Mouse (Mus musculus) ES-E14 (cell line): ENCODE data around the gene Oas1c. TPM values are rescaled to one million over a fixed set of nuclear protein-coding genes. Genes with fewer than 3 reads are reported as not detected.

ENCODE experiments used
- DNase-seq: peaks from one replicate; pipeline ENCODE4 v3.0.0-alpha.2; 2013; ENCODE audit warnings: low read depth, low spot score
- H3K27ac ChIP-seq: 2 replicates; pipeline ENCODE4 v1.5.1; 2012; ENCODE audit warnings: low read depth, mild to moderate bottlenecking, low read length, moderate library complexity, mixed read lengths; ENCODE audit not compliant: poor library complexity, insufficient read depth, severe bottlenecking
- H3K36me3 ChIP-seq: 2 replicates; pipeline ENCODE4 v1.6.1; 2012; ENCODE audit warnings: mild to moderate bottlenecking, low read length, moderate library complexity, mixed read lengths; ENCODE audit not compliant: control insufficient read depth, poor library complexity, insufficient read depth, severe bottlenecking
- H3K4me1 ChIP-seq, 2 experiments: fragments of 150-350 bp in 1 of 2; sonication (generic) in 1 of 2; 2 replicates each; pipeline ENCODE4 v1.6.1; 2012; ENCODE audit warnings: low read length in 2 of 2, mild to moderate bottlenecking in 1 of 2, mixed read lengths in 1 of 2; ENCODE audit not compliant: control insufficient read depth in 2 of 2, insufficient read depth in 2 of 2, poor library complexity in 1 of 2
- H3K4me3 ChIP-seq, 2 experiments: fragments of 150-350 bp in 1 of 2; sonication (generic) in 1 of 2; 2 replicates each; pipeline ENCODE4 v1.5.1; 2012; ENCODE audit warnings: low read length in 2 of 2, low read depth in 1 of 2, mild to moderate bottlenecking in 1 of 2, mixed read lengths in 1 of 2; ENCODE audit not compliant: insufficient read depth in 1 of 2, poor library complexity in 1 of 2, severe bottlenecking in 1 of 2
- H3K9ac ChIP-seq: 2 replicates; pipeline ENCODE4 v1.6.1; 2012; ENCODE audit warnings: low read depth, mild to moderate bottlenecking, low read length, mixed read lengths; ENCODE audit not compliant: poor library complexity, insufficient read depth, severe bottlenecking
- H3K9me3 ChIP-seq: fragments of 150-350 bp; sonication (generic); 2 replicates; pipeline ENCODE4 v1.6.1; 2012; ENCODE audit warnings: low read depth, mild to moderate bottlenecking, low read length; ENCODE audit not compliant: control insufficient read depth, insufficient read depth
- CHD2 ChIP-seq: IDR thresholded peaks from 2 replicates; pipeline ENCODE4 v1.6.1; 2014; ENCODE audit warnings: mild to moderate bottlenecking, low read depth, low read length, inconsistent platforms
- HCFC1 ChIP-seq: IDR thresholded peaks from 2 replicates; pipeline ENCODE4 v1.6.1; 2012; ENCODE audit warnings: low read length, inconsistent platforms, borderline replicate concordance; ENCODE audit not compliant: insufficient read depth
- MAFK ChIP-seq: IDR thresholded peaks from 2 replicates; pipeline ENCODE4 v1.6.1; 2014; ENCODE audit warnings: mild to moderate bottlenecking, low read depth, low read length, inconsistent platforms; ENCODE audit not compliant: insufficient read depth
- ZC3H11A ChIP-seq: IDR thresholded peaks from 2 replicates; pipeline ENCODE4 v1.6.1; 2012; ENCODE audit warnings: low read depth, mild to moderate bottlenecking, inconsistent platforms, low read length, borderline replicate concordance
- ZNF384 ChIP-seq: IDR thresholded peaks from 2 replicates; pipeline ENCODE4 v1.6.1; 2012; ENCODE audit warnings: low read depth, low read length, inconsistent platforms
- in situ Hi-C, 2 experiments: fragments of 600-800 bp; cut with MboI; formaldehyde crosslinking; loops; one replicate each; pipeline ENCODE4 v1.15.1; 2025; ENCODE audit warnings: low sequenced_read_pairs in 2 of 2, inconsistent platforms in 1 of 2; ENCODE audit not compliant: unreplicated experiment in 2 of 2
- total RNA-seq: library from RNA; depleted of rRNA; stranded (reverse); fragments of 300-350 nt; gene quantifications from 2 replicates; pipeline ENCODE4 v1.2.3, GENCODE M21; 2012; rRNA removed

Oas1c gene
- 1.2 and 1.6 TPM in 2 replicates for total RNA-seq

- peak; percentile 87 for DNase-seq
- peak within 1 kb of the TSS; percentile 46 to 59 for H3K4me3 ChIP-seq
- peaks cover 4 to 11% of the 10 kb centered on the region in 2 experiments; a peak in 2 of 4 replicates for H3K4me1 ChIP-seq
- in situ Hi-C loops = no loop called here
- H3K9ac ChIP-seq = peak within 1 kb of the TSS; percentile 71
- TF ChIP-seq HCFC1 (no peak), ZNF384 (peak; percentile 95)
- no peaks in the 10 kb centered on the region for H3K9me3 ChIP-seq
- H3K27ac ChIP-seq = no peak within 1 kb of the TSS; the same call in 1 of the 2 replicates
- H3K36me3 ChIP-seq = no peaks in the 10 kb centered on the region
Observed at GRCm38 (mm10) chr5:120811951-120812819, at the start of gene Oas1c. Gene Oas1c (minus strand): TSS chr5:120812514.

GRCm38 (mm10) chr5:120861121-120861520, 48.8 kb upstream of the Oas1c start, which contains the start of gene Oas1h:
Gene Oas1h (plus strand): TSS chr5:120861421.
- in situ Hi-C loops = no loop called here
- H3K36me3 ChIP-seq = no peaks in the 10 kb centered on the region
- no peak for TF ChIP-seq ZC3H11A
- TF ChIP-seq ZNF384 = no peak
- no peak for TF ChIP-seq HCFC1
- no peak for TF ChIP-seq MAFK
- TF ChIP-seq CHD2 = no peak
- no peak within 1 kb of the TSS for H3K4me3 ChIP-seq
- H3K27ac ChIP-seq = no peak within 1 kb of the TSS
- H3K9ac ChIP-seq = no peak within 1 kb of the TSS
- DNase-seq = no peak
- H3K9me3 ChIP-seq = no peaks in the 10 kb centered on the region
- H3K4me1 ChIP-seq = peaks cover 0 to 7% of the 10 kb centered on the region in 2 experiments; a peak in 2 of 4 replicates

- H3K36me3 ChIP-seq = no peaks in the 10 kb centered on the region
- no peak overlapping the region for H3K4me3 ChIP-seq
- H3K9ac ChIP-seq = no peak overlapping the region
- TF ChIP-seq ZC3H11A = no peak
- TF ChIP-seq MAFK = no peak
- TF ChIP-seq ZNF384 = no peak
- TF ChIP-seq CHD2 = no peak
- TF ChIP-seq HCFC1 = no peak
- peaks cover 0 to 9% of the 10 kb centered on the region in 2 experiments; a peak in 2 of 4 replicates for H3K4me1 ChIP-seq
- H3K27ac ChIP-seq = no peak overlapping the region
- in situ Hi-C loops = no loop called here
- H3K9me3 ChIP-seq = no peaks in the 10 kb centered on the region
- DNase-seq = no peak
Observed at GRCm38 (mm10) chr5:120859241-120859640, 46.9 kb upstream of the Oas1c start.

- Histone ChIP-seq H3K4me1 (peaks cover 3 to 7% of the 10 kb centered on the region in 2 experiments), H3K4me3 (no peak overlapping the region), H3K9ac (no peak overlapping the region), H3K27ac (no peak overlapping the region), H3K36me3 (no peaks in the 10 kb centered on the region), H3K9me3 (no peaks in the 10 kb centered on the region)
- peak; percentile 74 for DNase-seq
- in situ Hi-C loops = no loop called here
- TF ChIP-seq ZC3H11A (no peak), CHD2 (no peak), MAFK (no peak), HCFC1 (no peak), ZNF384 (no peak)
Observed at GRCm38 (mm10) chr5:120849601-120850136, 37.4 kb upstream of the Oas1c start.
